Mouse (Mus musculus): ENCODE results near the gene Ppil3. TPM values are rescaled to one million over a fixed set of nuclear protein-coding genes. Genes with fewer than 3 reads are reported as not detected.

The Ppil3 gene
- polyA plus RNA-seq, 1 experiment = 30.7 TPM

DNA sequence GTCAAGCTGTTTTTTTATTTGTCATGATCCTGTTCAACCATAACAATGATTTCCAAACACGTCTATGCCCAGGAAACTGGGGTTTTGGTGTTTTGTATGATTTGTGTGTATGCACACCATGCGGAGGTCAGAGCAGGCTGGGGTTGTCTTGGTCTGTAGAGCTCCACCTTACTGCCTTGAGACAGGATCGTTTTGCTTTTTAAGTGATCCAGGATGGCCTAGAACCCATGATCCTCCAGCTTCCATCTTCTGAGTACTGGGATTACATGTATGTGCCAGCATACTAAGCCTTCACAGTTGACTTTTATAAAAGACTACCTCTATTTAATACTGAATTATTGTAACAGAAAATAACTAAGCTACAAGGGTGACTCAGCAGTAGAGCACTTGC, 35.1 kb downstream of the Ppil3 start:
- DNase-seq (ENCODE audit: extremely low spot score in 1 of 2, low spot score in 1 of 2) = no peak

DNA sequence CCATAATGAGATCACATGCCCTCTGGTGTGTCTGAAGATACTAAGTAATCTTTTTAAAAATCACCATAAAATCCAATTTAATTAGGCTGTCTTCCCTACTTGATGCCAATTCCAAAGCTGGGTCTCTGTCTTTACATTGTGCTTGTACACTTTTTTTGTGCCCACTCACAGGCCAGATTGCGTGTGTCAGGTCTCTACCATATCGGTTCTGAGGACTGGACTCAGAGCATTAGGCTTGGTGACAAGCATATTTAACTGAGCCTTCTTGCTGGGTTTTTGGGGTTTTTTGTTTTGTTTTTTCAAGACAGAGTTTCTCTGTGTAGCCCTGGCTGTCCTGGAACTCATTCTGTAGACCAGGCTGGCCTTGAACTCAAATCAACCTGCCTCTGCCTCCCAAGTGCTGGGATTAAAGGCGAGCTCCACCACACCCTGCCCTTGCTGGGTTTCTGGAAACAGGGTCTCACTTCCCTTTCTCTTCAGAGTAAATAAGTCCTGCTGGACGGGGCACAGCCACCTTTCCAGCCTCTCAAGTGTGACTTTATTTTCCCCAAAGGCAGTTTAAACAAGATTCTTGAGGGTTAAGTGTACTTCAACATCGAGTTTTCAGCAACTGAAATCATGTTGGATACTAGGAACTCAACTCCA, 35.6 kb downstream of the Ppil3 start:
- DNase-seq (ENCODE audit: extremely low spot score in 1 of 2, low spot score in 1 of 2) = no peak

DNA sequence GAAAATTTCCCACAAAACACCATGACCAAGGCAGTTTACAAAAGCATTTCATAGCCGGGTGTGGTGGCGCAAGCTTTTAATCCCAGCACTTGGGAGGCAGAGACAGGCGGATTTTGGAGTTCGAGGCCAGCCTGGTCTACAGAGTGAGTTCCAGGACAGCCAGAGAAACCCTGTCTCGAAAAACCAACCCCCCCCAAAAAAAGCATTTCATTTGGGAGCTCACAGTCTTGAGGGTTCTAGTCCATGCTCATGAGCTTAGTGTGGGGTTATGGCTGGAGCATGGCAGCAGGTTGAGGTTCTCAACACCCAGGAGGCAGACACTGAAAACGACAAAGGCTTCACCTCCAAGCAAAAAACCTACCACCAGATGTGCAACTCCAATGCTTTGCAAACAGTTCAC, 37.1 kb downstream of the Ppil3 start:
- DNase-seq (ENCODE audit: extremely low spot score in 1 of 2, low spot score in 1 of 2) = no peak

DNA sequence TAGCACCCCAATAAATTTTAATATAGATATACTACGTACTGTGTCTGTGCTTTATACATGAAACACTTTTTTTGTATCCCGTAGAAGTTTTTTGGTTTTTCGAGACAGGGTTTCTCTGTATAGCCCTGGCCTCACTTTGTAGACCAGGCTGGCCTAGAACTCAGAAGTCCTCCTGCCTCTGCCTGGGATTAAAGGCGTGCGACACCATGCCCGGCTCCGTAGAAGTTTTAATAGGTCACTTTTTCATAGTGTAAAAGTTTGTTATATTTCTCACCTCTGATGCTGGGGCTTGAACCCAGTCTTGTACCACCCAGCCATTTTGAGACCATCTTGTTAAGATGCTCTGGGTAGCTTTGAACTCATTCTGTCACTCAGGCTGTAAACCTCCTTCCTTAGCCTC, 38.0 kb downstream of the Ppil3 start:
- no peak for DNase-seq (ENCODE audit: extremely low spot score in 1 of 2, low spot score in 1 of 2)

DNA sequence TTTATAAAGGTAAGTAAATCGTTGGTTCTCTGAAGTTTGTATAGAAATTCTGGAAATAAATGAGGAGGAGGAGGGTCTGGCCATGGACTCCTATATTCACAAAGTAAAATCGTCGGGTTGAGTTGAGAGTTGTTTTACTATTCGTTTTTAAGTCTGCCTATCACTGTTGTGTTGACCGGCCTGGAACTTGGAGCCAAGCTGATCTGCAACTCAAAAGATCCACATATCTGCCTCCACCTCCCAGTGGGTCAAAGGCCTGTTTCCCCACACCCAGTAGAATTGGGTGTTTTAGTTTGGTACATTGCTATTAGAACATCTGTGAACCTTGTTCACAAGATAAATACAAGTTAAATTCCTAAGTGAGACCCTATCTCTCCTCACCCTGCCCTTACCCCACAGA, 41.5 kb downstream of the Ppil3 start:
- DNase-seq (ENCODE audit: extremely low spot score in 1 of 2, low spot score in 1 of 2) = no peak

DNA sequence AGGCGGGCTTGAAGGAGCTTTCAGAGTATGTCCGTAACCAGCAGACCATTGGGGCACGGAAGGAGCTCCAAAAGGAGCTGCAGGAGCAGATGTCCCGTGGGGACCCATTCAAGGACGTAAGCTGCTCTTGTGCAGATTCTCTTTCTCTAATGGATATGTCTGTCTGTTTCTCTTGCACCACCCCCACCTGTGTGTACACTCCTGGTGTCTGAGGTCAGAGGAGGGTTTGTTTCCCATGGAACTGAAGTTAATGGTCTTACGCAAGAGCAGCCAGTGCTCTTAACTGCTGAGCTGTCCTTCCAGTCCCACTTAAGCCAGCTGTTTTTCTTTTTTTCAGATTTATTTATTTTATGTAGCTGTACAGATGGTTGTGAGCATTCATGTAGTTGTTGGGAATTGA, 43.9 kb downstream of the Ppil3 start:
- DNase-seq (ENCODE audit: extremely low spot score in 1 of 2, low spot score in 1 of 2) = no peak

DNA sequence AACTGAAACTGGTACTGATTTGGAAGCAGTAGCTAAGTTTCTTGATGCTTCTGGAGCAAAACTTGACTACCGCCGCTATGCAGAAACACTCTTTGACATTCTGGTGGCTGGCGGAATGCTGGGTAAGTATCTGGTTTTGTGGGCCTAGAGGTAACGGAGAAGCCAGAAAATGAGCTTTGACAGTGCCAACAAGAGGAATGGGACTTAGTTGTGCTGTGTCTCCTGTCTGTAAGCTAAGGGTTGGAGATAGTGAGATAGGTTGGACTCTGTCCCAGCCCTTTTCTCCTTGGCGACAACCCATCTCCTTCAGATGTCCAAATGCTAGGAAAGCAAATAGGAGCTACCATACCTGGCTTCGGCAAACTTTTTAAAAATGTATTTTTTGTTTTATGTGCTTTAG, 47.6 kb downstream of the Ppil3 start:
- no peak for DNase-seq (ENCODE audit: extremely low spot score in 1 of 2, low spot score in 1 of 2)

DNA sequence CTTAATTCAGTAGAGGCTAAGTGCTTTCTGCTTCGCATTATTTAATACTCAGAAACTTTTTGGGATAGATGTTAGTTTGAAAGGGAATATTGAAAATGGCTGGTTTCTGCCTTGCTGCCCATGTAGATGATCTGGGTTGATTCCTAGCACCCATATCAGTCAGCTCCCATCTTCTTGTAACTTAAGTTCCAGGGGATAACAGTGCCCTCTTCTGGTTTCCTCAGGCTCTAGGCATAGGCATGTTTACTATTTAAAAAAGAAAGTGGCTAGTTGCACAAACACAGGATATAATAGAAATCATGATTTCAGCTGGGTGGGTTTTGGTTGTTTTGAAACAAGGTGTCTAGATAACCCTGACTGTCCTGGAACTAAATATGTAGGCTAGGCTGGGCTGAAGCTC, 49.1 kb downstream of the Ppil3 start:
- no peak for DNase-seq (ENCODE audit: extremely low spot score in 1 of 2, low spot score in 1 of 2)

DNA sequence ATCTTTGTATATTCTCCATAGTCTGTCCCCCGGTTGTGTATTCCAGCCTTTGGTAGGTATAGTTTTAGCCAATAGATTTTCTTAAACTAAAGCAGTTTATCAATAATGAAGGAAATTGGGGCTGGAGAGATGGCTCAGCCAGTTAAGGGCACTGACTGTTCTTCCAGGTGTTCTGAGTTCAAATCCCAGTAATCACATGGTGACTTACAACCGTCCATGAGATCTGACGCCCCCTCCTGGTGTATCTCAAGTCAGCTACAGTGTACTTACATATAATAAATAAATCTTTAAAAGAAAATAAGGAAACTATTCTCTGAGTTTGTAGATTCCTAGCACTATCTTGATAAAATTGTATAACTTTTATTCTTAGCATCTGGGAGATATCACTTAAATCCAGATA, 49.9 kb downstream of the Ppil3 start:
- no peak for DNase-seq (ENCODE audit: extremely low spot score in 1 of 2, low spot score in 1 of 2)

DNA sequence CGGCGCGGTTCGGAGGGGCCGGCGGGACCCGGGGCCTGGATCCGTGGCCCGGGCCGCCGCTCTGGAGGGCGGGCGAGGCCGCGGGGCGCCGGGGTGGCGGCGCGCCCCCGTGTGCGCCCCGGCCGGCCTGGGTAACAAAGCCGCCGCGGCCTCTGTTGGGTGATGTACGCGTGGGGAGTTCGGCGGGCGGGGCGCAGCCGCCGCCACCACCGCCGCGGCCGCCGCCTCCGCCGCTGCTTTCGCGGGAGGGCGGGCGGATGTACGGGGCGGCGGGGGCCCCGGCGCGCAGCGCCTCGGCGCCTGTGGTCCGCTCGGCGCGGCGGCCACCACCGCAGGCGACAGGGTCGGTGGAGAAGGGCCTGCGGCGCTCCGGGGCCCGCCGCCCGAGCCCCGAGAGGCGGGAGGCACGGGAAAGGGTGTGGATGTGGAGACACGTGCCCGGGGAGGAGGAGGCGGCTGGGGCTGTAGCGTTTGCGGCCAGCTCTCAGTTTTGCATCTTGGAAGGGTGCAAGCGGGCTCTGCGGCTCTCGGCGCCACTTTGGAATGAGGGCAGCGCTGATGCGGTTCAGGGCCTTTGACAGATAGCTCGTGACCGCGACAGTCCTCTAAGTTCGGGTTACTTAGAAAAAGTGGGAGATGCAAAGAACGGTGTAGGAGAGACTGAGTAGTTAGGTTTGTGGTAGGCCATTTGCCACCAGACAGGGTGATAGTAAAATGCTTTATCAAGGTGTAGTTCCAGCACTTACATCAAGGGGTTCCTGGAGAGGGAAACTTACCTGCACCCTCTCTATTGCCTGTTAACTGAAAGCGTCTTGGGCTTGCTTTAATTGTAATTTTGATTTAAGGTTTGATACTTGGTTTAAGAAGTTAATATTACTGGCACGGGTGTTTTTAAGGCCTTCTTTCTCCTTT, 51.7 kb downstream of the Ppil3 start:
- DNase-seq (ENCODE audit: extremely low spot score in 1 of 2, low spot score in 1 of 2) = peak in 1 of 2 experiments; percentile 48

DNA sequence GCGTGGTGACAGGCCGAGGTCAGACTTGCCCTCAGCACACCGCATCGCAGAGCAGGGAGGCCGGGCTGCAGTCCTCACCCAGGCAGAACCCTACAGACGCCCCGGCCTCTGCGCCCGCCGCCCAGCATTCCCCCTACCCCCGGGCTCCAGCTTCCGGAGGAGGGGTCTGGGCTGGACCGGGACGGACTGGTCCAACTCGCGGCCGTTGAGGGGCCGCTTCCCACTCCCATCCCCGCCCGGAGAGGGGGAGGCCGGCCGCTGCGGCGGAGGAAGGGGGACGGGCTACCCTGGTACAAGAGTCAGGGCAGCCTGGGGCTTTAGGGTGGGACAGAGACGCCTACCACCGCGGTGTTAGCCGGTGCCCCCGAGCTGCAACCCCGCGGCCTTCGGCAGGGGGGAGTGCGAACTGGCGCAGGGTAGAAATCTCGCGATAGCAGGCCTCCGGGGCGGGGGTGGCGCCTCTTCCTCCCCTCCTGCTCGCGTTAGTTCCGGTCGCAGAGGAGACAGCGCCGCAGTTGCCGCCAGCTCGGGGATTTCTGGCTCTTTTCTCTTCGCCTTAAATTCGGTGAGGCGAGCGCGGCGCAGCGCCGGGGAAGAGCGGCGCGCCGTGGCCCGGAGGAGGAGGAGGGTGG, 52.5 kb downstream of the Ppil3 start, which contains the start of gene Bzw1:
Bzw1 (plus strand) TSS at position 247 of the 632 bp plus-strand sequence.
- DNase-seq (ENCODE audit: extremely low spot score in 1 of 2, low spot score in 1 of 2) = peak; percentile 79 to 92

DNA sequence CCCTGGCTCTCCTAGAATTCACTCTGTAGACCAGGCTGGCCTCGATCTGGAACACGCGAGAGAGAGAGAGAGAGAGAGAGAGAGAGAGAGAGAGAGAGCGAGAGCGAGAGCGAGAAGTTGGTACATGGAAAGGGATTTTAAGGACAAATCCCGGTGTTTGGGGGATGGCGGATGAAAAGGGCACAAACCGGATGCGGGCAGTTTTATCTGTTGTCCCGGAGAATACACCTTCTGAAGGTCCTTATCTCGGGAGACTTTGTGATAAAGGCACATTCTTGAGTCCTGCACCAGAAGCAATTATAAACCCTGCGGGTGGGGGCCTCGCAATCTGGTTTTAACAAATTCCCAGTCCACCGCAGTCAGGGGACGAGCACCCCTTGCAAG, 53.0 kb downstream of the Ppil3 start:
- no peak for DNase-seq (ENCODE audit: extremely low spot score in 1 of 2, low spot score in 1 of 2)

DNA sequence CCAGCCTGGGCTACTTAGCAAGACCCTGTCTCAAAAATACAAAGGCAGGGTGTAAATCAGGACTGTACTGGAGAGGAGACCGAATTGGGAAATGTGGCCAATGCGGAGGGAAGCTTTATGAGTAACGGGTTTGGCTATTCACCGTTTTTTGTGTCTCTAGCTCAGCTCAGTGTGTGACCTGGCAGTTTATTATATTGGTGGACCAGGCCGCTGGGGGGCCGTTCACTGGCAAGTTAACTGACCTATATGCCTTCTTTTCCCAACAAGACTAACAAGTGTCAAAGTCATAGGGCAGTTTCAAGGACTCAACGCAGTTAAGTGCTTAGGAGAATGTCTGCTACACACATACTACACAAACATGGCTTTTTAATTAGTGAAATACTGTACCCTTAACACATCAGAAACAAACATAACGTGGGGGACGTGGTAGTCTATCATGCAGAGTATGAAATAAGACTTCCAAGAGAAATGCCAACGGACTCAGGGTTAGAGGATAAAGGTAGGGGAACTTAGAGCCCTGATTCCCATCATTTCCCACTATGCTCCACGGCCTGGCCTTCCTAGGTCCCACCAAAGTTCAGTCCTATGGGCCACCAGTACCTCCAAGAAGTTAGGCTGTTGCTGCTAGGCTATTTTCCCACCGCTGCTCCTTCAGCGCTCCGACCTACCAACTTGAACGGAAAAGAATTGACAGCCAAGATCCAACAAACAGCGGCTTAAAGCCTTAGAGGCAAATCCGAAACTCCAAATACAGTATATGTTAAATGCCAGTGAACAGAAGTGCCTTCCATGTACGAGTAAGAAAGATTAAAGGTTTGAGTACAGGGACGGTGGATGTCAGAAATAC, 53.6 kb downstream of the Ppil3 start:
- no peak for DNase-seq (ENCODE audit: extremely low spot score in 1 of 2, low spot score in 1 of 2)

DNA sequence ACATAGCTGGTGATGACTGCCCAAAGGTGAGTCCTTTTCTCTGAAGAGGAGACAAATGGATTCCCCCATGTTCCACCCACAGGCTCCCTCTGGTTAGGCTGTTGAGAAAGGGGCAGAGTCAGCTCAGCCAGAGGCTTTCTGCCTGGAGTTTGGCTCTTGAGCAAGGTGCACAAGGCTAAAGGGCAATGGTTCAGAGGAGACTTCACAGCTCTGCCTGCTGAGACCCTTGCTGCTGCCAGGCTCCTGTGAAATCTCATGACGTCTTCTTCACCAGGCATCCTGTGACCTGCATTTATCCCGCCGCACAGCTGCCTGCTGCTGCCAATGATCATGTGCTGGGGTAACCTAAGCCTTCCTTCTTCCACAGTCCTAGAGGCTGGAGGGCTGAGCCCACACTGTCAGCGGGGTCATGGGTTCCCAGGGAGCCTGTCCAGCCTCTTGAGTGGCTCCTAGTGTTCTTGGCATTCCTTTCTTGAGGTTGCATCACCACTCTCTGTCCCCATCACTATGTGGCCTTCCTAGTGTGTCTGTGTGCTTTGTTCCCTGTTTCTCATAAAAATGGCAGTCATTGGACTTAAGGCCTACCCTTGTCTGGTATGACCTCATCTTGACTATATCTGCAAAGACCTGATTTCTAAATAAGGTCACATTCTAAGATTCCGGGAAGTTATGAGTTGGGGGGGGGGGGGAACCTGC, 62.6 kb downstream of the Ppil3 start:
- no peak for DNase-seq (ENCODE audit: extremely low spot score in 1 of 2, low spot score in 1 of 2)

Other genes with a start within 250 kb of the Ppil3 start
- 0.55 and 1.2 TPM in 2 replicates for gene Aox4, start 235.1 kb downstream of the Ppil3 start, polyA plus RNA-seq (2012; rRNA removed)
- 0.02 and 0.32 TPM in 2 replicates for gene Aox2, start 167.2 kb downstream of the Ppil3 start, polyA plus RNA-seq (2012; rRNA removed)
- gene Bzw1, start 52.6 kb downstream of the Ppil3 start, polyA plus RNA-seq (2012; rRNA removed) = 84.7 and 86.0 TPM in 2 replicates
- 314 and 321 TPM in 2 replicates for gene Clk1, start 21.4 kb downstream of the Ppil3 start, polyA plus RNA-seq (2012; rRNA removed)
- 19.3 and 25.4 TPM in 2 replicates for gene Nif3l1, start 335 bp downstream of the Ppil3 start, polyA plus RNA-seq (2012; rRNA removed)
- 21.1 and 25.8 TPM in 2 replicates for gene Orc2, start 59.6 kb upstream of the Ppil3 start, polyA plus RNA-seq (2012; rRNA removed)
- gene Fam126b, start 140.8 kb upstream of the Ppil3 start, polyA plus RNA-seq (2012; rRNA removed) = 21.3 and 24.3 TPM in 2 replicates
- gene Ndufb3, start 140.9 kb upstream of the Ppil3 start, polyA plus RNA-seq (2012; rRNA removed) = 241 and 293 TPM in 2 replicates

All from frontal cortex, adult 2 months (tissue).